Mouse (Mus musculus) erythroblast, adult 5-6 weeks (primary cell): ENCODE measurements around the gene Rec114. TPM values are rescaled to one million over a fixed set of nuclear protein-coding genes. Genes with fewer than 3 reads are reported as not detected.

ENCODE experiments used
- ATAC-seq: replicated peaks from 2 replicates; pipeline ENCODE4 v1.8.0; 2016; ENCODE audit warnings: moderate number of reproducible peaks, mild to moderate bottlenecking, moderate TSS enrichment, inconsistent platforms; ENCODE audit not compliant: poor library complexity, low FRiP score, severe bottlenecking
- total RNA-seq, 2 experiments: library from RNA; stranded (forward) in 1 of 2; stranded (reverse) in 1 of 2; fragments of 150-400 nt in 1 of 2; fragments of 200-764, 138-1000 nt in 1 of 2; gene quantifications; 2 replicates each; pipeline versions ENCODE4 v1.2.3 to v1.2.4; 2015 to 2017; ENCODE audit warnings: low replicate concordance in 2 of 2

Rec114 gene
- 161 and 164 TPM in 2 replicates for total RNA-seq (2015; ENCODE audit: low replicate concordance)
- total RNA-seq (2017; ENCODE audit: low replicate concordance), result 108 and 243 TPM in 2 replicates

- ATAC-seq, result no peak
Measured at GRCm38 (mm10) chr9:58743702-58744248, at the start of gene Rec114. Gene Rec114, minus strand, starts transcription at chr9:58743964.

GRCm38 (mm10) chr9:58789476-58789875, 45.7 kb upstream of the Rec114 start:
- ATAC-seq, result no peak

- no peak for ATAC-seq
Measured at GRCm38 (mm10) chr9:58775363-58775762, 31.6 kb upstream of the Rec114 start.

- no peak for ATAC-seq
Measured at GRCm38 (mm10) chr9:58774761-58775160, 31.0 kb upstream of the Rec114 start.

GRCm38 (mm10) chr9:58769943-58770342, 26.2 kb upstream of the Rec114 start:
- ATAC-seq, result no peak

- peak; percentile 79 for ATAC-seq
Measured at GRCm38 (mm10) chr9:58766959-58767955, 23.5 kb upstream of the Rec114 start.

- ATAC-seq, result no peak
Measured at GRCm38 (mm10) chr9:58764354-58764753, 20.6 kb upstream of the Rec114 start.

GRCm38 (mm10) chr9:58763114-58763513, 19.4 kb upstream of the Rec114 start:
- no peak for ATAC-seq

- no peak for ATAC-seq
Measured at GRCm38 (mm10) chr9:58762086-58762485, 18.3 kb upstream of the Rec114 start.

- ATAC-seq, result no peak
Measured at GRCm38 (mm10) chr9:58758754-58759153, 15.0 kb upstream of the Rec114 start.

- no peak for ATAC-seq
Measured at GRCm38 (mm10) chr9:58756371-58757132, 12.8 kb upstream of the Rec114 start.

GRCm38 (mm10) chr9:58753606-58754005, 9.8 kb upstream of the Rec114 start:
- ATAC-seq, result no peak

GRCm38 (mm10) chr9:58748142-58748541, 4.4 kb upstream of the Rec114 start:
- no peak for ATAC-seq

- ATAC-seq, result no peak
Measured at GRCm38 (mm10) chr9:58747328-58747755, 3.6 kb upstream of the Rec114 start.

- no peak for ATAC-seq
Measured at GRCm38 (mm10) chr9:58742692-58743091, 1.1 kb downstream of the Rec114 start.

GRCm38 (mm10) chr9:58741369-58741768, 2.4 kb downstream of the Rec114 start:
- no peak for ATAC-seq

GRCm38 (mm10) chr9:58739791-58740190, 4.0 kb downstream of the Rec114 start:
- ATAC-seq, result no peak

- 0 out of 2 replicates have a peak, but pooled peaks have one; percentile 29 for ATAC-seq
Measured at GRCm38 (mm10) chr9:58723165-58723564, 20.6 kb downstream of the Rec114 start.

GRCm38 (mm10) chr9:58722151-58722550, 21.6 kb downstream of the Rec114 start:
- ATAC-seq, result no peak

- no peak for ATAC-seq
Measured at GRCm38 (mm10) chr9:58721021-58721420, 22.7 kb downstream of the Rec114 start.
